Mouse (Mus musculus) gonadal fat pad, adult 2 months (tissue): ENCODE data around the gene Hhex. TPM values are rescaled to one million over a fixed set of nuclear protein-coding genes. Genes with fewer than 3 reads are reported as not detected.

Experiments
- DNase-seq: peaks from one replicate; pipeline ENCODE4 v3.0.0-alpha.2; 2012; ENCODE audit warnings: low read depth
- polyA plus RNA-seq: library from polyadenylated mRNA; depleted of rRNA; stranded (reverse); fragments of >200 nt; gene quantifications from 2 replicates; pipeline ENCODE4 v1.2.3, GENCODE M21; 2012; rRNA removed

Hhex gene
- polyA plus RNA-seq, 1 experiment: 2.0 TPM

- no peak for DNase-seq
Measured at GRCm38 (mm10) chr19:37449246-37449645, 14.6 kb downstream of the Hhex start.

GRCm38 (mm10) chr19:37455528-37455927 is 20.9 kb downstream of the Hhex start:
- DNase-seq: no peak

- no peak for DNase-seq
Measured at GRCm38 (mm10) chr19:37455961-37456360, 21.4 kb downstream of the Hhex start.

- DNase-seq: no peak
Measured at GRCm38 (mm10) chr19:37458013-37458412, 23.4 kb downstream of the Hhex start.

GRCm38 (mm10) chr19:37466403-37466802 is 31.8 kb downstream of the Hhex start:
- DNase-seq: no peak

GRCm38 (mm10) chr19:37466978-37467377 is 32.4 kb downstream of the Hhex start:
- no peak for DNase-seq

GRCm38 (mm10) chr19:37468841-37469566 is 34.4 kb downstream of the Hhex start:
- no peak for DNase-seq

GRCm38 (mm10) chr19:37471680-37472079 is 37.1 kb downstream of the Hhex start:
- DNase-seq: no peak

GRCm38 (mm10) chr19:37472589-37472988 is 38.0 kb downstream of the Hhex start:
- DNase-seq: no peak

GRCm38 (mm10) chr19:37481704-37482103 is 47.1 kb downstream of the Hhex start:
- no peak for DNase-seq

GRCm38 (mm10) chr19:37482556-37483187 is 48.1 kb downstream of the Hhex start:
- DNase-seq: no peak

- DNase-seq: no peak
Measured at GRCm38 (mm10) chr19:37484787-37485186, 50.2 kb downstream of the Hhex start.

GRCm38 (mm10) chr19:37486801-37487200 is 52.2 kb downstream of the Hhex start:
- no peak for DNase-seq

GRCm38 (mm10) chr19:37487811-37488475 is 53.3 kb downstream of the Hhex start:
- no peak for DNase-seq

GRCm38 (mm10) chr19:37488608-37489262 is 54.1 kb downstream of the Hhex start:
- DNase-seq: no peak

Other genes with a start within 250 kb of the Hhex start
- 42.1 and 49.1 TPM in 2 replicates for gene March5, start 227.3 kb upstream of the Hhex start, polyA plus RNA-seq
- 8.0 and 11.9 TPM in 2 replicates for gene Cpeb3, start 226.2 kb upstream of the Hhex start, polyA plus RNA-seq
- 37.0 and 38.9 TPM in 2 replicates for gene Ide, start 97.0 kb upstream of the Hhex start, polyA plus RNA-seq
- 0.53 and 0.71 TPM in 2 replicates for gene Kif11, start 58.4 kb upstream of the Hhex start, polyA plus RNA-seq
- gene Exoc6, start 115.6 kb downstream of the Hhex start, polyA plus RNA-seq: 10.3 and 11.2 TPM in 2 replicates